In the genomic region with DNA sequence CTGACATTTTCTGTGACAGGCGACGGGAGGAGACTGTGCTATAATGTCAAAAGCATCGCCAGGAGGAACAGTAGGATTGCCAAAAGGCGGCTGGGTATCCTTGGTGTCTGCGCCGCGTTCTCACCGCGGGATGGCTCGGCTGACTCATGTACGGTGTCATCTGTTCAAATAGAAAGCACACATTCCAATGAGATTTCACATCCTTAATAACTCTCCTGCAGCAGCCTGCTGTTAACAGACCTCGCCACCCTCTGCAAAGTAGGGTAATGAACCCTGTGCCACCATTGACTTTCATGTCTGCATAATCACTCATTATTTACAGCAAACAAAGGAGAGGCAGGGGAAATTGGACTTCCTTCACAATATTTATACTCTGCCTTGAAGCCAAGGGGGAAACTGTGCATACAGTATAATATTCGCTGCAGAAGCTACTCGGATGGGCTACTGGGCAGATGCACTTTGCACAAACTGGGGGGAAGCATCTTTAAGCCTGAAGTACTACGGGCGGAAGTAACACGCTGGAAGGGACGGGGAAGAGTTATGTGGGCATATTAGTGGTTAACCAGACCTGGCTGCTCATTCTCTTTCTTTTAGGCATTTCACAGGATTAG, we compare ENCODE assay signal across 7 mouse cellular contexts.
DNase-seq lines count a peak whose midpoint lies in the region; ATAC-seq and TF ChIP-seq lines count a peak whose summit lies in the region.

No protein-coding gene starts in this region.

- H3K9ac ChIP-seq in midbrain, postnatal 0 days (replicated peaks; ENCODE audit: low read length, poor library complexity, severe bottlenecking): no peak overlapping the region
- H3K9ac ChIP-seq in liver, postnatal 0 days (replicated peaks): no peak overlapping the region

- no peaks in the 10 kb centered on the region for H3K9me3 ChIP-seq in midbrain, postnatal 0 days (ENCODE audit: low read length)
- no peaks in the 10 kb centered on the region for H3K9me3 ChIP-seq in liver, postnatal 0 days (ENCODE audit: low read length)

- H3K4me1 ChIP-seq in midbrain, postnatal 0 days (ENCODE audit: insufficient read depth, low read length): no peaks in the 10 kb centered on the region; the same call in 1 of the 2 replicates
- no peaks in the 10 kb centered on the region for H3K4me1 ChIP-seq in liver, postnatal 0 days (ENCODE audit: insufficient read depth)

- TF ChIP-seq EP300 in liver, postnatal 0 days (IDR thresholded peaks at IDR 0.05; ENCODE audit: low read depth): no peak

- no peaks in the 10 kb centered on the region for H3K36me3 ChIP-seq in midbrain, postnatal 0 days (ENCODE audit: insufficient read depth, low read length)
- no peaks in the 10 kb centered on the region for H3K36me3 ChIP-seq in liver, postnatal 0 days (replicated peaks; ENCODE audit: insufficient read depth, low read length)

- no peak for TF ChIP-seq CTCF in midbrain, postnatal 0 days (IDR thresholded peaks at IDR 0.05)
- no peak for TF ChIP-seq CTCF in liver, postnatal 0 days (IDR thresholded peaks at IDR 0.05; ENCODE audit: low read depth)

- H3K4me2 ChIP-seq in midbrain, postnatal 0 days (ENCODE audit: low read depth, low read length, poor library complexity, severe bottlenecking): peak overlapping the region; percentile 3
- H3K4me2 ChIP-seq in liver, postnatal 0 days (ENCODE audit: low read depth, low read length): no peak overlapping the region

- DNase-seq in adrenal gland, adult 2 months: peak; percentile 74
- DNase-seq in cerebellum, postnatal 10 days: peak; percentile 58 to 73
- DNase-seq in layer of hippocampus, adult 11-12 months (ENCODE audit: low spot score): peak; percentile 45
- DNase-seq in midbrain, postnatal 0 days (ENCODE audit: low spot score): peak; percentile 28
- no peak for DNase-seq in heart, adult 11 months
- DNase-seq in liver, postnatal 0 days: no peak
- no peak for DNase-seq in urinary bladder, postnatal 25 days (ENCODE audit: low spot score)

- H3K4me3 ChIP-seq in midbrain, postnatal 0 days (ENCODE audit: low read depth, low read length): no peak overlapping the region
- no peak overlapping the region for H3K4me3 ChIP-seq in liver, postnatal 0 days (ENCODE audit: low read depth, low read length)

- WGBS in midbrain, postnatal 0 days: 39% methylated on average over 18 of the region's 18 CpGs
- 77% methylated on average over 18 of the region's 18 CpGs for WGBS in liver, postnatal 0 days (ENCODE audit: insufficient replicate concordance)

- H3K27me3 ChIP-seq in midbrain, postnatal 0 days (ENCODE audit: insufficient read depth, low read length): no peaks in the 10 kb centered on the region
- H3K27me3 ChIP-seq in liver, postnatal 0 days (ENCODE audit: insufficient read depth, low read length): no peaks in the 10 kb centered on the region

- no peak for ATAC-seq in midbrain, postnatal 0 days (ENCODE audit: low FRiP score)
- no peak for ATAC-seq in liver, postnatal 0 days

- H3K27ac ChIP-seq in midbrain, postnatal 0 days (ENCODE audit: low read depth, low read length): no peak overlapping the region
- no peak overlapping the region for H3K27ac ChIP-seq in liver, postnatal 0 days (ENCODE audit: low read depth)

Comparison
In these comparisons a context has a peak if more than half of its experiments do, and no peak if none do; other contexts are left out.
1. DNase-seq: peak in adrenal gland, adult 2 months (single experiment), cerebellum, postnatal 10 days (2 of 2), layer of hippocampus, adult 11-12 months (single experiment) and midbrain, postnatal 0 days (single experiment); none in heart, adult 11 months (single experiment), liver, postnatal 0 days (single experiment) and urinary bladder, postnatal 25 days (single experiment).